Mouse (Mus musculus) ovary, postnatal 36 days (tissue): ENCODE data around the gene Tmem150c.

Source experiments
- DNase-seq: peaks from one replicate; pipeline ENCODE4 v3.0.0; 2022; ENCODE audit warnings: low spot score, mixed read lengths

Gene Tmem150c

GRCm38 (mm10) chr5:100166591-100167491 lies 7.2 kb upstream of the Tmem150c start:
- peak; percentile 26 for DNase-seq

- DNase-seq = no peak
Measured at GRCm38 (mm10) chr5:100163368-100163767, 3.8 kb upstream of the Tmem150c start.

- DNase-seq = no peak
Measured at GRCm38 (mm10) chr5:100162857-100163256, 3.2 kb upstream of the Tmem150c start.

- no peak for DNase-seq
Measured at GRCm38 (mm10) chr5:100162053-100162452, 2.4 kb upstream of the Tmem150c start.

GRCm38 (mm10) chr5:100158791-100159637 lies 594 bp downstream of the Tmem150c start:
- DNase-seq = peak; percentile 31

- no peak for DNase-seq
Measured at GRCm38 (mm10) chr5:100158301-100158700, 1.3 kb downstream of the Tmem150c start.

- DNase-seq = no peak
Measured at GRCm38 (mm10) chr5:100155646-100156045, 4.0 kb downstream of the Tmem150c start.

GRCm38 (mm10) chr5:100149967-100150366 lies 9.6 kb downstream of the Tmem150c start:
- DNase-seq = no peak

GRCm38 (mm10) chr5:100144836-100145235 lies 14.8 kb downstream of the Tmem150c start:
- no peak for DNase-seq

GRCm38 (mm10) chr5:100127283-100127682 lies 32.3 kb downstream of the Tmem150c start:
- DNase-seq = no peak

- no peak for DNase-seq
Measured at GRCm38 (mm10) chr5:100125409-100126123, 34.0 kb downstream of the Tmem150c start.

- DNase-seq = no peak
Measured at GRCm38 (mm10) chr5:100124530-100124929, 35.1 kb downstream of the Tmem150c start.

- no peak for DNase-seq
Measured at GRCm38 (mm10) chr5:100123283-100123682, 36.3 kb downstream of the Tmem150c start.

- DNase-seq = no peak
Measured at GRCm38 (mm10) chr5:100121170-100121569, 38.4 kb downstream of the Tmem150c start.

GRCm38 (mm10) chr5:100120711-100121141 lies 38.9 kb downstream of the Tmem150c start:
- DNase-seq = no peak

GRCm38 (mm10) chr5:100119331-100119730 lies 40.3 kb downstream of the Tmem150c start:
- DNase-seq = no peak

- DNase-seq = no peak
Measured at GRCm38 (mm10) chr5:100113403-100113802, 46.2 kb downstream of the Tmem150c start.

- DNase-seq = no peak
Measured at GRCm38 (mm10) chr5:100110581-100110980, 49.0 kb downstream of the Tmem150c start.

- no peak for DNase-seq
Measured at GRCm38 (mm10) chr5:100109543-100110282, 49.9 kb downstream of the Tmem150c start.

GRCm38 (mm10) chr5:100108866-100109265 lies 50.7 kb downstream of the Tmem150c start:
- no peak for DNase-seq

- DNase-seq = no peak
Measured at GRCm38 (mm10) chr5:100102395-100102794, 57.2 kb downstream of the Tmem150c start.
